Mouse (Mus musculus) neural tube, embryonic 13.5 days (tissue): ENCODE measurements around the gene Cmah. TPM values are rescaled to one million over a fixed set of nuclear protein-coding genes. Genes with fewer than 3 reads are reported as not detected.
A peak's percentile ranks its signal among the peaks of the same experiment; 100 is the strongest.

Experiments
- ATAC-seq: fragments of 200-750 bp; cut with Nextera tagmentation; 2 replicates; pipeline ENCODE4 v1.8.0; 2017; ENCODE audit warnings: low read depth, mild to moderate bottlenecking, moderate TSS enrichment, moderate library complexity
- H3K27ac ChIP-seq: fragments of 300-500 bp; sonication (generic); replicated peaks from 2 replicates; pipeline ENCODE4 v1.5.1; 2015; ENCODE audit warnings: moderate library complexity, mild to moderate bottlenecking, inconsistent platforms
- H3K27me3 ChIP-seq: fragments of 300-500 bp; sonication (generic); 2 replicates; pipeline ENCODE4 v1.6.1; 2015; ENCODE audit warnings: mild to moderate bottlenecking, inconsistent platforms
- H3K36me3 ChIP-seq: fragments of 300-500 bp; sonication (generic); 2 replicates; pipeline ENCODE4 v1.6.1; 2015; ENCODE audit warnings: mild to moderate bottlenecking, inconsistent platforms
- H3K4me1 ChIP-seq: fragments of 300-500 bp; sonication (generic); replicated peaks from 2 replicates; pipeline ENCODE4 v1.6.1; 2015; ENCODE audit warnings: inconsistent platforms
- H3K4me2 ChIP-seq: fragments of 300-500 bp; sonication (generic); 2 replicates; pipeline ENCODE4 v1.6.1; 2015; ENCODE audit warnings: inconsistent platforms, mild to moderate bottlenecking, moderate library complexity
- H3K4me3 ChIP-seq: fragments of 300-500 bp; sonication (generic); 2 replicates; pipeline ENCODE4 v1.5.1; 2015; ENCODE audit warnings: mild to moderate bottlenecking, inconsistent platforms
- H3K9ac ChIP-seq: fragments of 300-500 bp; sonication (generic); 2 replicates; pipeline ENCODE4 v1.6.1; 2015; ENCODE audit warnings: moderate library complexity, mild to moderate bottlenecking, inconsistent platforms
- H3K9me3 ChIP-seq: fragments of 300-500 bp; sonication (generic); 2 replicates; pipeline ENCODE4 v1.6.1; 2016; ENCODE audit warnings: inconsistent platforms
- WGBS: fragments of 180-500 bp; shearing (Covaris S2); methylation state at CpG from one replicate; pipeline ENCODE4 v1.1.7; 2015; 5-methylcytosine and 5-hydroxymethylcytosine counted together
- polyA plus RNA-seq: library from polyadenylated mRNA; unstranded; fragments of >200 nt; fragmentation: Nextera tagmentation; extraction: Ambion mirVana; gene quantifications from 2 replicates; pipeline ENCODE4 v1.2.1, GENCODE M21; 2015

Gene Cmah
- 0.24 and 0.36 TPM in 2 replicates for polyA plus RNA-seq

DNA sequence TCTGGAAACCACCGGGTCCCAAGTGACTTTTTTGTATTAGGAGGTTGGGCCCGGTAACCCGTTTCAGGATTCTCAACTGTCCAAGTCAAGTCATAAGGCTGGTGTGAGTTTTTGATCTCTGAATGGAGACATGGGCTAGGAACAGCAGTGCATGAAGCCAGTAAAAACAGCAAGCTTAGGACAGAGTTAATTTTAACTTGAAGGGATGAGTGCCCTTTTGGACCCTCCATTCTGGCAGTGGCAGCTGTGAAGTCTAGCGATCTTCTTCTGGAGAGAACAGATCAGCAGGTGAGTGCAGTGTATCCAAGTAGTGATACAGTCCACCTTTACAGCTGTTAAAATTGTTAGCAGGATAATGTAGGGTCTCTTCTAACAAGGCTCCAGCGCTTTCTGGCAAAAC, at the start of gene Cmah:
Cmah (plus strand) TSS at position 204 of the 400 bp plus-strand sequence.
- Histone ChIP-seq H3K4me2 (no peak within 1 kb of the TSS), H3K27ac (no peak within 1 kb of the TSS), H3K9me3 (no peaks in the 10 kb centered on the region), H3K36me3 (no peaks in the 10 kb centered on the region), H3K4me3 (no peak within 1 kb of the TSS), H3K4me1 (no peaks in the 10 kb centered on the region), H3K9ac (no peak within 1 kb of the TSS), H3K27me3 (no peaks in the 10 kb centered on the region)
- no peak for ATAC-seq
- WGBS: 87% methylated on average over 5 of the region's 5 CpGs

DNA sequence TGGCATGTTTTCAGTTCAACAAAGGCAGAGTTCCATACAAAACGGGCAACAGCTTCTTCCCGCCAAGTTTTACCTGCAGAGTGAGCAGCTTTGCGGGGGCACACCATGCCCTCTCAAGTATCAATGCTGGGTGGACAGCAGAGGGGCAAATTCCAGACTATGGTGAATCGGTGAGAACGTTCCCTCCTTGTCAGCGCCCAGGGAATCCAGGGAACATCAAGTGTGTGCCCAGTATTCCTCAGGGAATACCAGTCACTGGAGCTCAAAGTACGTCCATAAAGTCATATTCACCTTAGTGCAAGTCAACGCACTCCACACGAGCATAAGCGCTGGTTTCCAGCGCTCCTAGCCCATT, 47.8 kb upstream of the Cmah start:
- Histone ChIP-seq H3K4me1 (peaks cover 22% of the 10 kb centered on the region), H3K4me3 (peak overlapping the region; percentile 63), H3K27me3 (peaks cover 3% of the 10 kb centered on the region; the same call in 1 of the 2 replicates), H3K27ac (no peak overlapping the region), H3K36me3 (0 out of 2 replicates have a peak, but pooled peaks cover 4% of the 10 kb centered on the region), H3K9me3 (no peaks in the 10 kb centered on the region), H3K4me2 (peak overlapping the region; percentile 95), H3K9ac (peak overlapping the region; percentile 86; the same call in 1 of the 2 replicates)
- WGBS: 54% methylated on average over 11 of the region's 11 CpGs
- ATAC-seq: no peak

DNA sequence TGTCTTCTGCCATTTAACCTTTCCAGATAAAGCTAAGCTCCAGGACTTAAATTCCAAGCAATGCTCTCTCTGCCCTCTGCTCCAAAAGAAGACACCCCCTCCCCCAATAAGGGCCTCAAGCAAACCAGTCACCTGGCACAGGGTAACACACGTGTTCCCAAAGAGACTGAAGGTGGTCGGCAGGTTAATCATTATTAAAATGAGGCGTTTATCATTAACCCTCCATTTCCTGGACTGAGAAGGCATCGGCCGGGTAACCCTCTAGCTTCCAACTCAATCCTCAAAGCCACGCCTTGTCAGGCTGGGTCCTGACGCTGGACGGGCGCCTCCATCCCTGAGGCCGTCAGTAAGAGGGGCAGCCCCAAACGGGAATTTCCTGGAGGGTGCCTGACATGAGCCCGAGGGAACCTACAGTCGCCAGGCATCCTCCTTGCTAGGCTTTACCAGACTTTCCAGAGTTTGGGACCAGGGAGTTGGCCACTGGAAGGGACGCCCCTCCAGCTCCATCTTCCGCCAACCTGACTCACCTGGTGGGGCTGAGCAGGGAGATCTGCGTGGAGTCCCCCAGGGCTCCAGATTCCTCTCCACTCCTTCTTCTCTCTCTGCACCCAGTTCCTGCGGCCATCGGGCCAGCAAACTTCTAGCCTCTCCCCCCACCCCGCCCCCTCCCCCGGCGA, 47.3 kb upstream of the Cmah start:
- Histone ChIP-seq H3K27ac (no peak overlapping the region), H3K4me2 (peak overlapping the region; percentile 95), H3K4me1 (peaks cover 22% of the 10 kb centered on the region), H3K4me3 (peak overlapping the region; percentile 63), H3K9ac (peak overlapping the region; percentile 86), H3K36me3 (0 out of 2 replicates have a peak, but pooled peaks cover 4% of the 10 kb centered on the region), H3K27me3 (peaks cover 3% of the 10 kb centered on the region; the same call in 1 of the 2 replicates), H3K9me3 (no peaks in the 10 kb centered on the region)
- WGBS: 1% methylated on average over 19 of the region's 21 CpGs
- ATAC-seq: peak; percentile 16; the same call in 1 of the 2 replicates

DNA sequence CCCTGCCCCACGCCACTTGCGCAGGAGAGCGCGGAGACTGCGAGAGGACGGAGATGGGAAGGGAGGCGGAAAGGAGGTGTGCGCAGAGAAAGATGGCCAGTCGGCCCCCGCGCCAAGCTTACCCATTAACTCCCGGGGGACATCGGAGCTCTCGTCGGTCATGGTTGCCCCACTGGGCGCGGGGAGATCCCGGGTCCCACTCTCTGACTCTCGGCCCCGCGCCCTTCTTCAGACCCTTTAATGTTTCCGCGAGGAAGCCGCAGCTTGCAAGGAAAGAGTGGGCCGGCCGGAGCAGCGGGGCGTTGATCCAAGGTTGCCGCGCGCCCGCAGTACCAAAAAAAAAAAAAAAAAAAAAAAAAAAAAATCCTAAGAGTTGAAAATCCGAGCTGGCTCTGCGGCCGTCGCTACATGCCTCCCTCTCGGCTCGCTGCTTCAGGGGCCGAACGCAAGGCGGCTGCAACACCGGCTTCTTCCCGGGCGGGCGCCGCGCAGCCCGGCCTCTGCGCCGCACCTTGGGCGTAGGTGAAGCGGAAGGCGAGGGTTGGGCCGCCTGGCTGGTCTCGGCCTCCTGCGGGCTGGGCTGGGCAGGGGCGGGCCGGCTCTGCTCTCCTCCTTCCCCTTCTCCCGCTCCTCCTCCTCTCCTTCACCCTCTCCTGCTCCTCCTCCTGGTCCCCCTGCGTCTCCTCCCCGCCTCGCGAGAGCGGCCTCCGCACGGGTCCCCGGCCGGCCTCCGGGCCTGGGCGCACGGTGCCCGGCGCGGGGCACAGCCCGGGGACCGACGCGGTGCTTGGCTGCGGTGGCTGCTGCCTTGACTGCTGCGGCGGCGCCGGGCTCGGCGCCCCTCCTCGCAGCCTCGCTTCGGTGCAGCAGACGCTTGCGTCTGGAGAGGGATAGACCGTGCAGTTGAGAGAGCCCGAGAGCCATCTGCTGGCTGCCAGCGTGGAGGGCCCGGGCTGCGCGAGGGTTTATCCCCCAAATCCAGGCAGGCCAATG, 46.5 kb upstream of the Cmah start, which contains the start of gene Carmil1:
Carmil1 (minus strand) TSS at position 357 of the 993 bp plus-strand sequence.
- Histone ChIP-seq H3K9me3 (no peaks in the 10 kb centered on the region), H3K9ac (peak within 1 kb of the TSS; percentile 86), H3K27ac (peak within 1 kb of the TSS; percentile 94), H3K4me2 (peak within 1 kb of the TSS; percentile 95), H3K4me1 (peaks cover 22% of the 10 kb centered on the region), H3K4me3 (peak within 1 kb of the TSS; percentile 63), H3K27me3 (peaks cover 3% of the 10 kb centered on the region; the same call in 1 of the 2 replicates), H3K36me3 (no peaks in the 10 kb centered on the region)
- under 1% methylated on average over 89 of the region's 96 CpGs for WGBS
- peak; percentile 99 for ATAC-seq

DNA sequence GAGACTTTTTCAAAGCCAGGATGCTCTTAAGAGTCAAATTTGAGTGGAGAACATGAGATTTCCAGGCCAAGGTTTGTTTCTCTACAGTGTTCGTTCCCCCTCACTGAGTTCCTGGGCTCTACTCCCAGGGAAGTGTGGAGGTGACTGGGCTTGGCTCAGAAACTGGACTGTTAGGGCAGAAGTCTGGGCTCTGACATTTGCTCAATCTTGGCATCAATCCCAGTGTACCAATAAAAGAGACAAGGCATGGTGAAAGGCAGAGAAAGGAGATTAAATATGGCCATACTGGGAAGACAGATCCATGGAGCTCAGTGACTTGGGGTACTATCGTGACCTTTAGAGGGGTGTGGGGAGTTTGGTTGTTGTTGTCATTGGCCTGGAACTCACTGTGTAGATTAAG, 39.8 kb upstream of the Cmah start:
- H3K4me3 ChIP-seq: no peak overlapping the region
- H3K9ac ChIP-seq: no peak overlapping the region
- H3K4me2 ChIP-seq: no peak overlapping the region
- no peaks in the 10 kb centered on the region for H3K27me3 ChIP-seq
- no peak overlapping the region for H3K27ac ChIP-seq
- no peaks in the 10 kb centered on the region for H3K9me3 ChIP-seq
- no peaks in the 10 kb centered on the region for H3K4me1 ChIP-seq
- H3K36me3 ChIP-seq: no peaks in the 10 kb centered on the region
- no peak for ATAC-seq
- 88% methylated on average over 2 of the region's 2 CpGs for WGBS

DNA sequence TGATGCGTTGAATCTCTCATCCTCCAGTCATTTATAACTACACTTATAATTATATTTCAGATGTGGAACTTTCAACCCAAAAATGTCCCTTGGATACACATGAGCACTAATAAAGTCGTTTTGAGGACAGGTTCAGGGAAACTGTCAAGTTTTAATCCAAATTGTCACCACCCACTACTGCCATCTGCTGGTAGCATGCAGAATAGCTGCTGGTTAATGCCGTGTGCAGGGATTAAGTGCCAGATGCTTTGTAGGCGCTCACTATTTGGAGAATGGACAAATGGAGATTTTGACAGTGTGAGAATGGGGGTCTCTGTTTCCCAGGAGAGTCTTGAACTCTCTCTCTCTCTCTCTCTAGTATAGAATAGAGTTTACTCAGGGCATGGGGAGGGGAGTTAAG, 30.0 kb upstream of the Cmah start:
- Histone ChIP-seq H3K36me3 (no peaks in the 10 kb centered on the region), H3K4me3 (no peak overlapping the region), H3K4me2 (no peak overlapping the region), H3K27ac (no peak overlapping the region), H3K27me3 (no peaks in the 10 kb centered on the region), H3K9ac (no peak overlapping the region), H3K9me3 (no peaks in the 10 kb centered on the region), H3K4me1 (no peaks in the 10 kb centered on the region)
- 15% methylated on average over 4 of the region's 4 CpGs for WGBS
- ATAC-seq: no peak

DNA sequence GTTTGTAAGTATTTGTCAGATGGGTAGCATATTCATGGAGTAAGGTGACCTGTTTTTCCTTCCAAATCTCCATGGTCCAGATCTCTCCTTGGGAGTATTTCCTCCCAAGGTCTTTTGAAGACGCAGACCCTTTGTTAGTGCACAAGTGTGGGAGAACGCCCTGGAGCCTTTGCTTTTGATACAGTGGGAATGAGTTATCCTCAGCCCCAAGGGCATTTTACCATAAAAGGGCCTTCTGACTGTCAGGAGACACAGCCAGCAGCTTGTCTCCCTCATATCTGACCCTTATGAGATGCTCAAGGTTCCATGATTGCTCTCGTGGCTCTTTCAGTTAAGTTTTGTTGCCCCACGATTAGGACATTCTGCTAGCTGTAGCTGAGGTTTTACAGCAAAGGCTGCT, 21.7 kb upstream of the Cmah start:
- WGBS: 67% methylated on average over 4 of the region's 4 CpGs
- no peak overlapping the region for H3K9ac ChIP-seq
- H3K27me3 ChIP-seq: no peaks in the 10 kb centered on the region
- H3K9me3 ChIP-seq: no peaks in the 10 kb centered on the region
- no peaks in the 10 kb centered on the region for H3K4me1 ChIP-seq
- no peak overlapping the region for H3K27ac ChIP-seq
- ATAC-seq: no peak
- H3K4me3 ChIP-seq: no peak overlapping the region
- no peaks in the 10 kb centered on the region for H3K36me3 ChIP-seq
- no peak overlapping the region for H3K4me2 ChIP-seq

DNA sequence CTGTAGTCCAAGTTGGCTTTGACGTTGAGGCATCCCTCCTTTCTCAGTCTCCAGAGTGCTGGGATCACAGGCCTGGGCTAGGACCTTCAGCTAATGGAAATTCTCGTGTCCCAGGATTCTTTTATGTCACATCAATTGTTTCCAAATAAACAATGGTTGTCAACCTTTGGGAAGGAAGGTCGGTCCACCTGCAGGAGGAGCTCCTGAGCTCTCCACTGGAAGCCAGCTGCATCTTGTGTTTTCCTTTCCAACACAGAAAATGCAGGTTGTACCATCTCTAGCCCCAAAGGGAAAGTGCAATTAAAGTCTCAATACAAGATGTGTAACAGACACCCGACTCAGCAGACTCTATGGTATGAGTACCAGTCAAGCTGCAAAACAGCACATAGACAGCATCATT, 21.0 kb upstream of the Cmah start:
- no peaks in the 10 kb centered on the region for H3K36me3 ChIP-seq
- H3K4me3 ChIP-seq: no peak overlapping the region
- H3K9ac ChIP-seq: no peak overlapping the region
- H3K4me2 ChIP-seq: no peak overlapping the region
- no peak for ATAC-seq
- no peaks in the 10 kb centered on the region for H3K4me1 ChIP-seq
- WGBS: 59% methylated on average over 4 of the region's 4 CpGs
- H3K9me3 ChIP-seq: no peaks in the 10 kb centered on the region
- no peaks in the 10 kb centered on the region for H3K27me3 ChIP-seq
- no peak overlapping the region for H3K27ac ChIP-seq

DNA sequence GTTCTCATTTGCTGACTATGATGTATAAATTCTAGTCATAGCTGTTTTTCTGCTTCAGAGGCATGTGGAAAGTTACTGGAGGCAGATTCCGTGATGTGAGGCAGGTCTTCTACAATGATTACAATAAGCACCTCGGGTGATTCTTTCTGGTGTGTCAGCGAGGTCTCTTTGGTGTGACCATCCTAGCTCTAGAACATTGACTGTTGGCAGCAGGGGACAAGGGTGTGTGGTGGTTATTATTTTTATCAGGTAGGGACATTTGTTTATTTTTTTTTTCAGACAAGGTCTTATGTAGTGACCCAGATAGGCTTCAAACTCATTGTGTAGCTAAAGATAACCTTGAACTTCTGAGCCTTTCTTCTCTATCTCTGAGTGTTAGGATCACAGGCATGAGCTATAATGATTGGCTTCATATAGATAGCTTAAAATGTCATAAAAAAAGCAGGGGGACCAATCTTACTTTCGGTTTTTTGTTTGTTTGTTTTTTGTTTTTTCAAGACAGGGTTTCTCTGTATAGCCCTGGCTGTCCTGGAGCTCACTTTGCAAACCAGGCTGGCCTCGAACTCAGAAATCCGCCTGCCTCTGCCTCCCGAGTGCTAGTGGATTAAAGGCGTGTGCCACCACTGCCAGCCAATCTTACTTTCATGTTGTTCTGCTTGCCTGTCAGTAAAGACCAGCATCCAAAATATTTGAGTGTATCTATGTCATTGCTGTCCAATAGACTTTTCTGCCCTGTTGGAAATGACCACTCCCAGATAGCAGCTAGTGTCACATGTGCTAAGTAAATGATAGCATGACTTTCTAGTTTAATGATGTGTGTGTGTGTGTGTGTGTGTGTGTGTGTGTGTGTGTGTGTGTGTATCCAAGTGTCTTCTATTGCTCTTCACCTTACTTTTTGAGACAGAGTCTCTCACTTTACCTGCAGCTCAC, 15.9 kb upstream of the Cmah start:
- H3K36me3 ChIP-seq: no peaks in the 10 kb centered on the region
- H3K27me3 ChIP-seq: no peaks in the 10 kb centered on the region
- no peaks in the 10 kb centered on the region for H3K4me1 ChIP-seq
- H3K9me3 ChIP-seq: no peaks in the 10 kb centered on the region
- 90% methylated on average over 8 of the region's 8 CpGs for WGBS
- ATAC-seq: no peak
- H3K9ac ChIP-seq: no peak overlapping the region
- H3K27ac ChIP-seq: no peak overlapping the region
- H3K4me2 ChIP-seq: no peak overlapping the region
- no peak overlapping the region for H3K4me3 ChIP-seq

DNA sequence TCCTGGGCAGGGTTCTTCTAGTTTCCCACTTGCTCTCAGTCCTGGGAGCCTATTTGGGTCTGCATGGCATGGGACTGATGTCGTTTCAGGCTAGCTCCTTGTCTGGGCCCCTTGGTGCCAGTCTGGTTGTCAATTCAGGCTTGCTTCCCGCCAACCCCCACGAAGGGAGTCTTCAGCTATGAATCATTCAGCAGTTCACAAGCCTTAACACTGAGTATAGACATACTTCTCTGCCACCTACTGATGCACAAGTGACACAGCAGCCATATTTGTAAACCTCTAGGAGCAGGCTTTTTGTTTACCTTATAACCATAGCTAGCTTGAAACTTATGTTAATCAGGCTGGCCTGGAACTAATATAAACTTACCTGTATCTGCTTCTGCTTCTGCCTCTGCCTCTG, 10.6 kb upstream of the Cmah start:
- Histone ChIP-seq H3K4me2 (no peak overlapping the region), H3K4me3 (no peak overlapping the region), H3K4me1 (no peaks in the 10 kb centered on the region), H3K9ac (no peak overlapping the region), H3K9me3 (no peaks in the 10 kb centered on the region), H3K36me3 (no peaks in the 10 kb centered on the region), H3K27ac (no peak overlapping the region), H3K27me3 (no peaks in the 10 kb centered on the region)
- 75% methylated on average over 3 of the region's 3 CpGs for WGBS
- ATAC-seq: no peak

DNA sequence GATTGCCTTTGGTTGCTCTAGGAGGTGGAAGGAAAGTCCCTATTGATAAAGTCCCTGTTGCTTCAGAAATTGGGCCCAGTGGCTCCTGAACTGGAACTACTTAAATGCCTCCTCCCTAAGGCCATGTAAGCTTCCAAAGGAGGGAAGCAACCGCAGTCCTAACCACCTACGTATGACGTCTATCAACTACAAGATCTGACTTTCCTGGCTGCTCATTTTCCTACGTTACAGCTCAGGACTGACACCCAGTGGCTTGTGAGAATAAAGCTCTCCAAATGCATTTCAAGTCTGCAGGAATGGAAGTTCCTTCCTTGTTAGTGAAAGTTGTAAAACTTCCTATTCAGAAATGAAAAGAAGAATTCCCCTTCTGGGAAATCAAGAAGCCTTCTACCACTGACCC, 8.6 kb upstream of the Cmah start:
- Histone ChIP-seq H3K4me1 (no peaks in the 10 kb centered on the region), H3K27ac (no peak overlapping the region), H3K9ac (no peak overlapping the region), H3K9me3 (no peaks in the 10 kb centered on the region), H3K36me3 (no peaks in the 10 kb centered on the region), H3K4me3 (no peak overlapping the region), H3K4me2 (no peak overlapping the region), H3K27me3 (no peaks in the 10 kb centered on the region)
- WGBS: 30% methylated on average over 4 of the region's 4 CpGs
- no peak for ATAC-seq
